Mouse (Mus musculus): ENCODE measurements around the gene Entpd7. TPM values are rescaled to one million over a fixed set of nuclear protein-coding genes. Genes with fewer than 3 reads are reported as not detected.

Entpd7 gene
- polyA plus RNA-seq, 1 experiment from 2014 or later, result 12.7 TPM

Other genes with a start within 250 kb of the Entpd7 start
- 0.06 and 0.10 TPM in 2 replicates for gene Cnnm1, start 249.2 kb upstream of the Entpd7 start, polyA plus RNA-seq (2015; fragmentation: Nextera tagmentation; extraction: Ambion mirVana)
- 27.2 and 31.1 TPM in 2 replicates for gene Got1, start 165.1 kb upstream of the Entpd7 start, polyA plus RNA-seq (2015; fragmentation: Nextera tagmentation; extraction: Ambion mirVana)
- 0.08 TPM in 1 of 2 replicates, not detected in the other for gene Nkx2-3, start 77.3 kb upstream of the Entpd7 start, polyA plus RNA-seq (2015; fragmentation: Nextera tagmentation; extraction: Ambion mirVana)
- 11.1 and 12.9 TPM in 2 replicates for gene Slc25a28, start 14.8 kb upstream of the Entpd7 start, polyA plus RNA-seq (2015; fragmentation: Nextera tagmentation; extraction: Ambion mirVana)
- gene Cutc, start 63.3 kb downstream of the Entpd7 start, polyA plus RNA-seq (2015; fragmentation: Nextera tagmentation; extraction: Ambion mirVana), result 15.3 and 15.6 TPM in 2 replicates
- 8.0 and 11.2 TPM in 2 replicates for gene Cox15, start 63.3 kb downstream of the Entpd7 start, polyA plus RNA-seq (2015; fragmentation: Nextera tagmentation; extraction: Ambion mirVana)
- 0.04 and 0.10 TPM in 2 replicates for gene Abcc2, start 92.5 kb downstream of the Entpd7 start, polyA plus RNA-seq (2015; fragmentation: Nextera tagmentation; extraction: Ambion mirVana)